Mouse (Mus musculus): ENCODE data around the gene Slc19a3. TPM values are rescaled to one million over a fixed set of nuclear protein-coding genes. Genes with fewer than 3 reads are reported as not detected.

Gene Slc19a3
- polyA plus RNA-seq, 1 experiment from 2014 or later = 0.29 TPM

DNA sequence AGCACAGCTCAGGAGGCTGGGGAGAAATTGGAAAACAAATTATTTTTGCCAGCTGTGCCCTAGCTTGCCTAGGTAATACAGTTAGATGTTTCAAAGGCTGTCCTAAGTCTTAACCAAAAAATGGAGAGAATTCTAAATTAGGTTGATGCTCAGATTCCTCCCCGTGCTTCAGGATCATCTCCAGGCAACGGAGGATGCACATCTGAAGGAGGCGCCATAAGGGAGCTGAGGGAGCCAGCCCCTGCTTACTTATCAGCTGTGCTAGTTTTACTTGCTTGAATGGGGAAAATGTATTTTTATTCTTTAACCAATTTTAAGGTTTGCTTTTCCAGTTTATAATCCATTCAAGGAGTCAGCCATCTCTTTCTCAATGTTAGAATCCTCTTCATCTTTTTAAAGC lies 44.3 kb downstream of the Slc19a3 start:
- Histone ChIP-seq H3K27ac (no peak overlapping the region), H3K9me3 (no peaks in the 10 kb centered on the region), H3K36me3 (replicated peaks) (no peaks in the 10 kb centered on the region), H3K4me2 (no peak overlapping the region), H3K4me3 (replicated peaks) (no peak overlapping the region), H3K27me3 (no peaks in the 10 kb centered on the region), H3K9ac (no peak overlapping the region), H3K4me1 (no peaks in the 10 kb centered on the region)
- WGBS = 91% methylated on average over 3 of the region's 3 CpGs
- ATAC-seq (ENCODE audit: low FRiP score) = no peak

DNA sequence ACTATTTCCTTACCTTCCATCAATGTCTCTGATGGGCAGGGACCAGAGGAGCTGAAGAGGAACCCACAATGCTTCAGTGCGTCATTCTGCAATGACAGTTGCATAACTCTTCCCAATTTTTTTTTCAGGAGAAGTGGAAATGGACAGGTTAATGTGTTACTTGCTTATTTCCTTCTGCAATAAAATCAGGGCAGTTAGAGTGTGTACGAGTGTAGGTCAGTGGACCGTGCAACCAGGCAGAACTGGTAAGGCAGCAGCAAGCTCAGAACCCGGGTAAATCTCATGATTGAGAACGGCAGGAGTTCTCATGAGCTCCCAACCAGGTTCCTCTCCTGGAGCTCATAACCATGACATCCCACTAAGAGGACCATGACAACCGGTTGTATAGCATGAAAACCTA lies 46.2 kb downstream of the Slc19a3 start:
- Histone ChIP-seq H3K4me3 (replicated peaks) (no peak overlapping the region), H3K4me2 (no peak overlapping the region), H3K27ac (no peak overlapping the region), H3K27me3 (no peaks in the 10 kb centered on the region), H3K4me1 (no peaks in the 10 kb centered on the region), H3K9ac (no peak overlapping the region), H3K9me3 (no peaks in the 10 kb centered on the region), H3K36me3 (replicated peaks) (no peaks in the 10 kb centered on the region)
- 88% methylated on average over 6 of the region's 6 CpGs for WGBS
- ATAC-seq (ENCODE audit: low FRiP score) = no peak

DNA sequence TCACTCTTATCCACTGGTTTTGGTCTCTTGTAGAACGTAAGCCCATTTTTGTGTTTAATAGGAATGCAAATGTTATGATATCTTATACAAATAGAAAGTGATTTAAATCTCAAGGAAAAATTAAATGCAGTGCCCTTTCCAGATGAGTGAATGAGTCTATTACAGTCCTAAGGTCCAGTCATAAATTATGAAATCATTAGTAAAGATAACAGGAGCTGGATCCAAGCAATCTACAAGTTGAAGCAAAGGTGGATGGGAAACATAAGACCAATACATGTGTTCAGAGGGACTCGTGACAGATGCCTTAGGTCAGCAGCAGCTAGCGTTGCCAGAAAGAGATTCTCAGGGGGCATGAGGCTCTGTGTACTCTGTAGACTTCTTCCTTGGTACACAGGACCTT lies 46.7 kb downstream of the Slc19a3 start:
- Histone ChIP-seq H3K27me3 (no peaks in the 10 kb centered on the region), H3K4me1 (no peaks in the 10 kb centered on the region), H3K9ac (no peak overlapping the region), H3K9me3 (no peaks in the 10 kb centered on the region), H3K4me2 (no peak overlapping the region), H3K36me3 (replicated peaks) (no peaks in the 10 kb centered on the region), H3K27ac (no peak overlapping the region), H3K4me3 (replicated peaks) (no peak overlapping the region)
- WGBS = 85% methylated on average over 3 of the region's 3 CpGs
- ATAC-seq (ENCODE audit: low FRiP score) = no peak

DNA sequence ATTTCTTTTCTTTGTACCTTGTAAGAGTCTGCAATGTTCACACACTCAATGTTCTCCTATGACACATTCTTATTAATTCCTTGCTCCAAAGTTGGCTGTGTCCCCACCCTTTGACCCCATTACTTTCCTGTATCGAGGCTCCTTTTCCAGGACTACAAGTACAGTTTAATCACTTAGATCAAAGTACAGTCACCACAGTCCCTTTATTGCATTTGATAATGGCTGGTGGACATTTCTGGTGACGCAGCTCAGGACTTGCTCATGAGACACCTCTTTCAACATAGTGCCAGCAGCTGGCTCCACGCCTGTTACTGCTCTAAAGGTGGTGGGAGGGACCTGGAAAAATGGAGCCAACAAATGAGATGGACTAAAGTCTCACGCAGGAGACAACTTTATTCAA lies 47.2 kb downstream of the Slc19a3 start:
- Histone ChIP-seq H3K4me3 (replicated peaks) (no peak overlapping the region), H3K27me3 (no peaks in the 10 kb centered on the region), H3K4me1 (no peaks in the 10 kb centered on the region), H3K27ac (no peak overlapping the region), H3K9me3 (no peaks in the 10 kb centered on the region), H3K9ac (no peak overlapping the region), H3K36me3 (replicated peaks) (no peaks in the 10 kb centered on the region), H3K4me2 (no peak overlapping the region)
- no peak for ATAC-seq (ENCODE audit: low FRiP score)
- WGBS = 79% methylated on average over 4 of the region's 4 CpGs

DNA sequence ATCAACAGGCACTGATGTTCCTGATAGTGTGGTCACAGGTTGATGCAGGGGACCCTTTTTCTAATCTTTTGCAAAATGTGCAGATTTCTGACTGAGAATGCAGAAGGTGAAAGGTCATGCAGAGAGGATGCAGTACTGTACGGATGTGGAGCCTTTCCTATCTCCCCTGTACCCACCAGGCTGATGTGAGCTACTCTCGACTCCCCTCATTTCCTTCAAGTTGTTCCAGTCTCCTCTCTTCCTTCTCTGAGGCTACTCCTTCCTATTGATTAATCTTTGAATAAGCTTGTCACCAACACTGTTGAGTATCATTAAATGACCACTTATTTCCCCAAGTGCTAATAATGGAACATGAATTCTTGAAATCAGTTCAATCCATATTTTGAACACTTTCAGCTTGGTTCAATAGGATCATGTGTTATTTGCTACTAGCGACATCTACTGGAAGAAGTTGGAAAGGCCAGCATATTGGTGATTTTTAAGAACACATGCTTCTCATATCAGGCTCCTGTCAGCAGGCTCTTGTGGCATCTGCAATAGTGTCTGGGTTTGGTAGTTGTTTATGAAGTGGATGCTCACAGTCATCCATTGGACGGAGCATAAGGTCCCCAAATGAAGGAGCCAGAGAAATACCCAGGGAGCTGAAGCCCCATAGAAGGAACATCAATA lies 50.6 kb downstream of the Slc19a3 start:
- H3K36me3 ChIP-seq (replicated peaks) = no peaks in the 10 kb centered on the region
- H3K27ac ChIP-seq = no peak overlapping the region
- no peaks in the 10 kb centered on the region for H3K27me3 ChIP-seq
- H3K9ac ChIP-seq = no peak overlapping the region
- 44% methylated on average over 4 of the region's 4 CpGs for WGBS
- ATAC-seq (ENCODE audit: low FRiP score) = peak; percentile 53
- H3K4me1 ChIP-seq = no peaks in the 10 kb centered on the region
- H3K4me3 ChIP-seq (replicated peaks) = no peak overlapping the region
- 0 out of 2 replicates have a peak, but pooled peaks cover 7% of the 10 kb centered on the region for H3K9me3 ChIP-seq
- H3K4me2 ChIP-seq = no peak overlapping the region

DNA sequence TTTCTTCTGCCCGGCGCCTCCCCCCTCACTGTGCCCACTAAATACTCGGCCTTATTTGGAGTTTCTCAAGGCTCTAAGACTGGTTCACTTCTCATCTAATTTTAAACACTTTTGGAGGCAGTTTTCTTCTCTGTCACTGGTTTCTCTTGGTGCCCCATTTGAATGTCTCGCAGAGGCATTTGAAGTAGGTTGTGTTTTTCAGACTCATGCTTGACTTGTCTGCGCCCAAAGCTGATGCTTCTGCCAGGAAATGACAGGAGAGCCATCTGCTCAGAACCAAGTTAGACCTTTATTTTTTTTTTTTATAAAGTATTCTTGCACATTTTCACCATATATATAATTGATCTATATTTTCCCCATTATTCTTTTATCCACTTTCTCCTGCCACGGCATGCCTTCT lies 51.5 kb downstream of the Slc19a3 start:
- no peak overlapping the region for H3K27ac ChIP-seq
- H3K27me3 ChIP-seq = no peaks in the 10 kb centered on the region
- H3K36me3 ChIP-seq (replicated peaks) = no peaks in the 10 kb centered on the region
- H3K9me3 ChIP-seq = 0 out of 2 replicates have a peak, but pooled peaks cover 7% of the 10 kb centered on the region
- no peaks in the 10 kb centered on the region for H3K4me1 ChIP-seq
- H3K9ac ChIP-seq = no peak overlapping the region
- no peak overlapping the region for H3K4me3 ChIP-seq (replicated peaks)
- no peak overlapping the region for H3K4me2 ChIP-seq
- ATAC-seq (ENCODE audit: low FRiP score) = no peak
- 91% methylated on average over 6 of the region's 6 CpGs for WGBS

DNA sequence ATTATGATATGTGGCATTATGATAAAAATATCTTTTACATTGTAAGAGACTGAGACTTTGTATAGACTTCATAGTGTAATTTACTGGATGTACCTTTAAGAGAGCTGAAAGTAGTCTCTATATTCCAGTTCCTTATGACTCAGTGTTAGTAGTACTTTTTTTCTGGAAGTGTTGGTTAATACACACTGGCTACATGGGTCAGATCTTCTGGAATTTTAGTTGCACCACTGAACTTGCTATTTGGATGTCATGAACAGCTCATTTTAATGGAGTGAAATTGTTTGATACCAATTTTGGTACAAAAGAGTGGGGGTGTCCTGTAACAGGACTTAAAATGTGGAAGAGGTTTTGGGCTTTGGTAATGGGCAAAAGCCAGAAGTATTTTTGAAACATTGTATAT lies 60.4 kb downstream of the Slc19a3 start:
- Histone ChIP-seq H3K4me2 (no peak overlapping the region), H3K27ac (no peak overlapping the region), H3K27me3 (no peaks in the 10 kb centered on the region), H3K9ac (no peak overlapping the region), H3K4me1 (no peaks in the 10 kb centered on the region), H3K36me3 (replicated peaks) (no peaks in the 10 kb centered on the region), H3K4me3 (replicated peaks) (no peak overlapping the region), H3K9me3 (no peaks in the 10 kb centered on the region)
- no peak for ATAC-seq (ENCODE audit: low FRiP score)

DNA sequence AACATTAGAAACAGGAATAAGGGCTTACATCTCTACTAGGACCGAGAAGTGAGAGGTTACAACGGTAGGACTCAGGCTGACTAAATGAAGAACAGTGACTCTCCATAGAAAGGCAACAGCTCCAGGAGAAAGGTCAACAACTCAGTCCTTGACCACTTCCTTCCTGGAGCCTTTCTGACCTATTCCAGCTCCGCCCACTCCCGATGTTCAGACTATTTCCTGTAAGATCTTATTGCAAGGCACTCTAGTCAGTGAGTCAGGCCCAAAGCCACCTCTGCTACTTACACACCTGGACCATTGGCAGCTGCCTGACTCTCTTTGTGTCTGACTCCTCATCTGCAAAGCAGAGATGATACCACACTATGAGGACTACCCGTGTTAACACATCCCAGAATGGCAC lies 62.5 kb downstream of the Slc19a3 start:
- WGBS = 83% methylated on average over 5 of the region's 5 CpGs
- H3K9me3 ChIP-seq = no peaks in the 10 kb centered on the region

DNA sequence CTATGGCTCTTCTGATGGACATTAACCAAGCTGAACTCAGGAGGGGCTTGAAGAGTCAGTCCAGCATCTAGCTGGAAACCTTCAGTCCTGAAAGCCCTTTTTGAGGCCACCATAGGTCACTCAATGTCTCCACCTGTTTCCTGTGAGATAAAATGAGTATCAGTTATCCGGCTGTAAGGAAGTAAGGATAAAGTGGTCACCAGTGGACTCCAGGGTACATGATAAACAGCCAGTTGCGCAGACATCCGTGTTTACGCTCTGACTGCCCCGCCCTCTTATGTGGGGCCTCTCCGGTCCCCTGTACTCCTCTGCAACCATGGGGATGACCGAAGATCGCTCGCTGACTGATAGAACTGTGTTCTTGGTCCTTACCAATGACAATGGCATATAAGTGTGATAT lies 63.9 kb downstream of the Slc19a3 start:
- H3K27me3 ChIP-seq = no peaks in the 10 kb centered on the region
- no peak overlapping the region for H3K4me2 ChIP-seq
- no peak overlapping the region for H3K9ac ChIP-seq
- H3K36me3 ChIP-seq (replicated peaks) = no peaks in the 10 kb centered on the region
- no peak overlapping the region for H3K4me3 ChIP-seq (replicated peaks)
- no peak overlapping the region for H3K27ac ChIP-seq
- H3K4me1 ChIP-seq = no peaks in the 10 kb centered on the region
- 90% methylated on average over 9 of the region's 9 CpGs for WGBS
- ATAC-seq (ENCODE audit: low FRiP score) = no peak
- no peaks in the 10 kb centered on the region for H3K9me3 ChIP-seq

More for the DNA sequence above, 62.5 kb downstream of the Slc19a3 start:
- Histone ChIP-seq H3K4me1 (no peaks in the 10 kb centered on the region), H3K27me3 (no peaks in the 10 kb centered on the region), H3K4me2 (no peak overlapping the region), H3K9ac (no peak overlapping the region), H3K36me3 (replicated peaks) (no peaks in the 10 kb centered on the region), H3K27ac (no peak overlapping the region), H3K4me3 (replicated peaks) (no peak overlapping the region)
- ATAC-seq (ENCODE audit: low FRiP score) = no peak

DNA sequence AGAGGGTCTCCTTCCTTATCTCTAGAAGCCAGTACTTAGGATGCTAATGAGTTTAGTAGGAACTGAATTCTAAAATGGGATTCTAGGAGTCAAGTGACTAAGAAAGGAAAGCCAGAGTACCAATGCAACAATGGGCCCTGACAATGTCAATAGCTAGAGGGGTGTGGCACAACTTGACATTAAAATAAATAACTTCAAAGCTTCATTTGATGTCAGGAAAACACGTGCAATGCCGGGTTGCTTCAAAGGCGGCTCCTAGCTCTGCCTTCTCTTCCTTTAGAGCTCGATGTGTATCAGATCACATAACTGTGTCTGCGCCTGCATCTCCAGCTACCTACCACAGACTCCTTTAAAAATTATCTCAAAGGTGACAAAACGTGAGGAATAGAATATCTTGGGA lies 64.3 kb downstream of the Slc19a3 start:
- Histone ChIP-seq H3K9ac (no peak overlapping the region), H3K36me3 (replicated peaks) (no peaks in the 10 kb centered on the region), H3K27me3 (no peaks in the 10 kb centered on the region), H3K27ac (no peak overlapping the region), H3K4me2 (no peak overlapping the region), H3K4me3 (replicated peaks) (no peak overlapping the region), H3K4me1 (no peaks in the 10 kb centered on the region), H3K9me3 (no peaks in the 10 kb centered on the region)
- 83% methylated on average over 6 of the region's 6 CpGs for WGBS
- ATAC-seq (ENCODE audit: low FRiP score) = no peak

DNA sequence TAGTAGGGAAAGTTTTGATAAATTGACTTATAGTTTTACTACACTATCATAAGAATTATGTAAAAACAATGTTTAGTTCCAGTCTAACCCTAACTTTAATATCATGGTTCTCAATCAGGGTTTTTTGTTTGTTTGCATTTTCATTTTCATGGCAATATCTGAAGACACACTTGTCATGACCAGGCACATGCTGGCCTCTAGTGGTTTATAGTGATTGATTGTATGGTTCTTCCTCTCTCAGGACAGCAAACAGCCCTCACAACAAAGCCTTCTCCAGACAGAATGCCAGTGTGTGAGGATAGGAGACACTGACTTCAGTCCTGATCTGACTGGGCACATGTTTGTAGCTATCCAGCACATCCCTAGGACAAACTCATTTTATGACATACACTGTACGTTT lies 65.0 kb downstream of the Slc19a3 start:
- H3K27me3 ChIP-seq = no peaks in the 10 kb centered on the region
- no peaks in the 10 kb centered on the region for H3K36me3 ChIP-seq (replicated peaks)
- H3K9ac ChIP-seq = no peak overlapping the region
- H3K27ac ChIP-seq = no peak overlapping the region
- no peak overlapping the region for H3K4me2 ChIP-seq
- no peak for ATAC-seq (ENCODE audit: low FRiP score)
- WGBS = 94% methylated on average over 1 of the region's 1 CpGs
- no peak overlapping the region for H3K4me3 ChIP-seq (replicated peaks)
- H3K9me3 ChIP-seq = no peaks in the 10 kb centered on the region
- H3K4me1 ChIP-seq = no peaks in the 10 kb centered on the region

DNA sequence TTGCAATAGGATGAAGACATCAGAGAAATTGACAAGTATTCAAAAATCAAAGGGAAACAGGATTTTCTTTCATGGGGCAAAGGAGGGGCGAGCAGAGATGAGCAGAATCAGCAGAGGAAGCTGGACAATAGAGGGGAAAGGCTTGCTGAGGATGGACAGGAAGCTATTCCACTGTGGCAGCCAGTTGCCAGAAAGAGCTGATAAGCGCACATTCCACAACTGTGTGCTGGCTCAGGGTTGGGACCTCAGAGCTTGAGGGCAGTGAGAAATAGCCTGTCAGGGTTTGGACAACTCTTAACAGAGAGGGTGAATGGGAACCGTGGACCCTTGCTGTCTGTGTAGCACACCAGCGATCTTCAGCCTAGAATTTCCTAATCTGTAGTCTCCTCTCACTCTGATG lies 66.2 kb downstream of the Slc19a3 start:
- no peak overlapping the region for H3K4me3 ChIP-seq (replicated peaks)
- no peaks in the 10 kb centered on the region for H3K4me1 ChIP-seq
- WGBS = 69% methylated on average over 4 of the region's 4 CpGs
- no peak overlapping the region for H3K27ac ChIP-seq
- no peak overlapping the region for H3K9ac ChIP-seq
- H3K9me3 ChIP-seq = no peaks in the 10 kb centered on the region
- no peaks in the 10 kb centered on the region for H3K36me3 ChIP-seq (replicated peaks)
- no peaks in the 10 kb centered on the region for H3K27me3 ChIP-seq
- ATAC-seq (ENCODE audit: low FRiP score) = no peak
- no peak overlapping the region for H3K4me2 ChIP-seq

DNA sequence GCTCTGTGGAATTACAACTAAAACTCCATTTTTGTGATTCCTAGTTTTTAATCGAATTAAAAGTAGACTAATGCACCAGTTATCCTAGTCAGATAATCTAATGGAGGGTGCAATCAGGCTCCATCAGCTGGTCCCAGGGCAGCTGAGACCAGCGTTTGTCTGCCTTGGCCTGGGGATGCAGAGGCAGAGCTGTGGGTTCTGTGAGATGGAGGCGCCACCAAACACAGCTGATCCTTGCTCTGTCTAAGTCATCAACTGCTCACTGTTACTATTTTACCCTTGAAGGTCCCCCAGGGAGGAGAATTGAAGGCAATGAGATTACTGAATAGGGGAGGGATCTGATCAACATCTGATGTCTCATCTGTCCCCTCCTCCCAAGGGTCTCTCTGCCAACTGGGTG lies 71.8 kb downstream of the Slc19a3 start:
- no peak for ATAC-seq (ENCODE audit: low FRiP score)
- H3K9ac ChIP-seq = no peak overlapping the region
- H3K4me2 ChIP-seq = no peak overlapping the region
- H3K9me3 ChIP-seq = no peaks in the 10 kb centered on the region
- H3K27me3 ChIP-seq = no peaks in the 10 kb centered on the region
- H3K36me3 ChIP-seq (replicated peaks) = no peaks in the 10 kb centered on the region
- H3K4me1 ChIP-seq = no peaks in the 10 kb centered on the region
- no peak overlapping the region for H3K4me3 ChIP-seq (replicated peaks)
- WGBS = 79% methylated on average over 3 of the region's 3 CpGs
- H3K27ac ChIP-seq = no peak overlapping the region
